Comparison of ENCODE assay signal across 10 mouse cellular contexts in the genomic region with DNA sequence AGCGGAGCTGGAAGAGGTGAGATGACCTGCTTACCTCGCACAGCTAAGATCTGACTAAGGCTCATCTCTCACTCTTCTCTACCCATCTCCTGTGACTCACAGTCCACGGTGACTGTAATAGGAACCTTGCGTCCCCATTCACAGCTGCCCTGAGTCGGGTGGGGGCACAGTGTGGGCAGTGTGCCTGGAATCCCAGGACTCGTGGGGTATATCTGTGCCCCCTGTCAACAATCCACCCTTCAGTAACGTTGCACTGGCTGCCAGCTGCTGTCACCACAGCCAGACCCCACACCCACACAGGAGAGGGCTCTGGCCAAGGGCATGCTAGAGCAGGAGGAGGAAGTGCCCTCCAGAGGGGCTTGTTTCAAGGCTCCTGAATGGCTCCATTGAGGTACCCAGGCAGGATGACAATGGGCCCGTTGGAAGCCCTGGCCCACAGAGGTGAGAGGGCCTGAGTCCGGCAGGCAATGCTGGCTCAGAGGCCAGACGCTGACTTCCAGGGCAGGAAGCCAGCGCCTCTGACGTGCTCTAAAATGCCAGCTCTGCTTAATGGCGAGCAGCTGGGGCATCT.
DNase-seq lines count a peak whose midpoint lies in the region; ATAC-seq lines count a peak whose summit lies in the region.
"Had no signal": no experiment of that assay in that cellular context is flagged by ENCODE, and none has a peak within 500 bp of the region (broad histone marks: within the 10 kb centered on the region; RNA-seq: fewer than 3 reads in every experiment).

No protein-coding gene starts in this region.

- DNase-seq in frontal cortex, postnatal 36 days (ENCODE audit: low spot score in 2 of 2) = no peak
- DNase-seq in 3134 (ENCODE audit: extremely low read depth, insufficient read length, low spot score) = peak; percentile 40
- peak; percentile 47 to 66 for DNase-seq in cerebellum, postnatal 36 days
- DNase-seq in heart, postnatal 10 days = peak; percentile 71 to 77
- DNase-seq in thymus, postnatal 36 days = no peak
- no peak for DNase-seq in yolk sac, embryonic 10.5 days (ENCODE audit: low spot score)
- DNase-seq: spleen, adult 18-20 months had no signal

- 0 out of 2 replicates have a peak, but pooled peaks have one; percentile 3 for ATAC-seq in frontal cortex, adult (ENCODE audit: low TSS enrichment)
- no peak for ATAC-seq in megakaryocyte progenitor cell, adult 5-6 weeks (replicated peaks; ENCODE audit: poor library complexity)
- ATAC-seq: intestine, postnatal 0 days had no signal

- intact Hi-C loops in heart, postnatal 10 days (cut with DNase I) = no loop called here

Comparison
In these comparisons a context has a peak if more than half of its experiments do, and no peak if none do; other contexts are left out.
1. DNase-seq: peak in 3134 (single experiment), cerebellum, postnatal 36 days (2 of 2) and heart, postnatal 10 days (2 of 2); none in frontal cortex, postnatal 36 days (0 of 2), thymus, postnatal 36 days (0 of 2) and yolk sac, embryonic 10.5 days (single experiment).